9 mouse cellular contexts compared by ENCODE assay signal in genomic region chr13:112661687-112662086, GRCm38 (mm10). TPM values are rescaled to one million over a fixed set of nuclear protein-coding genes. Genes with fewer than 3 reads are reported as not detected.
DNase-seq lines count a peak whose midpoint lies in the region; ATAC-seq and TF ChIP-seq lines count a peak whose summit lies in the region.
"Had no signal": no experiment of that assay in that cellular context is flagged by ENCODE, and none has a peak within 500 bp of the region (broad histone marks: within the 10 kb centered on the region; RNA-seq: fewer than 3 reads in every experiment).

No protein-coding gene starts in this region.

- H3K27ac ChIP-seq in hindbrain, embryonic 10.5 days = no peak overlapping the region
- H3K27ac ChIP-seq in hindbrain, embryonic 11.5 days (ENCODE audit: low read depth, low read length) = no peak overlapping the region
- no peak overlapping the region for H3K27ac ChIP-seq in ES-E14 (ENCODE audit: insufficient read depth, low read depth, low read length, poor library complexity, severe bottlenecking)
- H3K27ac ChIP-seq in forebrain, postnatal 0 days (ENCODE audit: low read depth, low read length) = no peak overlapping the region
- no peak overlapping the region for H3K27ac ChIP-seq in midbrain, embryonic 10.5 days (replicated peaks)

- WGBS in hindbrain, embryonic 10.5 days = 77% methylated on average over 2 of the region's 2 CpGs
- 77% methylated on average over 2 of the region's 2 CpGs for WGBS in hindbrain, embryonic 11.5 days
- 70% methylated on average over 2 of the region's 2 CpGs for WGBS in forebrain, postnatal 0 days
- WGBS in midbrain, embryonic 10.5 days = 75% methylated on average over 2 of the region's 2 CpGs

- peaks cover 14% of the 10 kb centered on the region for H3K4me1 ChIP-seq in hindbrain, embryonic 10.5 days (replicated peaks)
- 0 out of 2 replicates have a peak, but pooled peaks cover 2% of the 10 kb centered on the region for H3K4me1 ChIP-seq in hindbrain, embryonic 11.5 days (replicated peaks; ENCODE audit: control insufficient read depth, insufficient read depth, low read length)
- H3K4me1 ChIP-seq in ES-E14 (ENCODE audit: control insufficient read depth in 2 of 2, insufficient read depth in 2 of 2, low read length in 2 of 2, poor library complexity in 1 of 2) = peaks cover 0 to 4% of the 10 kb centered on the region in 2 experiments; a peak in 1 of 4 replicates
- peaks cover 5% of the 10 kb centered on the region for H3K4me1 ChIP-seq in forebrain, postnatal 0 days (ENCODE audit: insufficient read depth)
- H3K4me1 ChIP-seq in midbrain, embryonic 10.5 days = peaks cover 14% of the 10 kb centered on the region

- no peak overlapping the region for H3K4me2 ChIP-seq in hindbrain, embryonic 11.5 days (replicated peaks; ENCODE audit: low read depth, low read length)
- H3K4me2 ChIP-seq in forebrain, postnatal 0 days (ENCODE audit: low read depth) = peak overlapping the region; percentile 67

- no peaks in the 10 kb centered on the region for H3K36me3 ChIP-seq in hindbrain, embryonic 10.5 days
- H3K36me3 ChIP-seq in hindbrain, embryonic 11.5 days (ENCODE audit: control insufficient read depth, insufficient read depth, low read length) = no peaks in the 10 kb centered on the region
- H3K36me3 ChIP-seq in ES-E14 (ENCODE audit: control insufficient read depth, insufficient read depth, low read length, poor library complexity, severe bottlenecking) = no peaks in the 10 kb centered on the region
- H3K36me3 ChIP-seq in forebrain, postnatal 0 days (ENCODE audit: insufficient read depth) = no peaks in the 10 kb centered on the region
- no peaks in the 10 kb centered on the region for H3K36me3 ChIP-seq in midbrain, embryonic 10.5 days

- no peak overlapping the region for H3K9ac ChIP-seq in hindbrain, embryonic 11.5 days (ENCODE audit: low read depth, low read length)
- H3K9ac ChIP-seq in ES-E14 (ENCODE audit: insufficient read depth, low read depth, low read length, poor library complexity, severe bottlenecking) = no peak overlapping the region
- H3K9ac ChIP-seq in forebrain, postnatal 0 days = no peak overlapping the region

- no peaks in the 10 kb centered on the region for H3K9me3 ChIP-seq in hindbrain, embryonic 10.5 days
- H3K9me3 ChIP-seq in hindbrain, embryonic 11.5 days (ENCODE audit: control insufficient read depth, low read length) = no peaks in the 10 kb centered on the region
- no peaks in the 10 kb centered on the region for H3K9me3 ChIP-seq in ES-E14 (ENCODE audit: control insufficient read depth, insufficient read depth, low read depth, low read length)
- H3K9me3 ChIP-seq in forebrain, postnatal 0 days (ENCODE audit: low read length) = no peaks in the 10 kb centered on the region
- H3K9me3 ChIP-seq in midbrain, embryonic 10.5 days (replicated peaks) = no peaks in the 10 kb centered on the region

- H3K4me3 ChIP-seq in hindbrain, embryonic 10.5 days = peak overlapping the region; percentile 85; the same call in 1 of the 2 replicates
- no peak overlapping the region for H3K4me3 ChIP-seq in hindbrain, embryonic 11.5 days (ENCODE audit: low read depth, low read length)
- no peak overlapping the region for H3K4me3 ChIP-seq in ES-E14 (ENCODE audit: insufficient read depth in 1 of 2, low read depth in 1 of 2, low read length in 2 of 2, poor library complexity in 1 of 2, severe bottlenecking in 1 of 2)
- peak overlapping the region; percentile 86; the same call in 1 of the 2 replicates for H3K4me3 ChIP-seq in forebrain, postnatal 0 days (ENCODE audit: low read depth, low read length)
- H3K4me3 ChIP-seq in midbrain, embryonic 10.5 days = peak overlapping the region; percentile 80

- H3K27me3 ChIP-seq in hindbrain, embryonic 10.5 days (ENCODE audit: insufficient read depth, poor library complexity, severe bottlenecking) = no peaks in the 10 kb centered on the region
- no peaks in the 10 kb centered on the region for H3K27me3 ChIP-seq in hindbrain, embryonic 11.5 days (ENCODE audit: control insufficient read depth, insufficient read depth, low read length)
- no peaks in the 10 kb centered on the region for H3K27me3 ChIP-seq in forebrain, postnatal 0 days (ENCODE audit: insufficient read depth, low read length)
- H3K27me3 ChIP-seq in midbrain, embryonic 10.5 days (ENCODE audit: low read depth, poor library complexity, severe bottlenecking) = no peaks in the 10 kb centered on the region

- in situ Hi-C loops in ES-E14 (cut with MboI; ENCODE audit: low sequenced_read_pairs in 2 of 2, unreplicated experiment in 2 of 2) = no loop called here

- DNase-seq in hindbrain, embryonic 10.5 days (ENCODE audit: low spot score) = no peak
- DNase-seq in hindbrain, embryonic 11.5 days (ENCODE audit: low spot score) = no peak
- DNase-seq in ES-E14 (ENCODE audit: low read depth, low spot score) = no peak
- no peak for DNase-seq in forebrain, postnatal 0 days
- no peak for DNase-seq in midbrain, embryonic 10.5 days (ENCODE audit: low spot score)
- no peak for DNase-seq in T-cell, adult 2 months (ENCODE audit: low spot score)
- DNase-seq in adrenal gland, postnatal 25 days = no peak
- DNase-seq: thymus, postnatal 25 days had no signal

- TF ChIP-seq CTCF in forebrain, postnatal 0 days (IDR thresholded peaks at IDR 0.05; ENCODE audit: low read depth) = no peak

- ATAC-seq in hindbrain, embryonic 11.5 days (ENCODE audit: low FRiP score) = no peak
- ATAC-seq in forebrain, postnatal 0 days = no peak
- no peak for ATAC-seq in erythroid progenitor cell, adult 5-6 weeks (replicated peaks; ENCODE audit: low FRiP score, poor library complexity, severe bottlenecking)

TF ChIP-seq in ES-E14, 5 proteins besides CTCF, POLR2A, EP300 and RAD21:
- TF ChIP-seq HCFC1 (IDR thresholded peaks at IDR 0.05; ENCODE audit: borderline replicate concordance, insufficient read depth, low read length) = no peak
- TF ChIP-seq MAFK (IDR thresholded peaks at IDR 0.05; ENCODE audit: insufficient read depth, low read depth, low read length) = peak; percentile 65

RNA-seq across cellular contexts. Expression of gene Slc38a9, which starts 1.1 kb away (rescaled TPM):
- 13.6 and 18.7 TPM in 2 replicates for polyA plus RNA-seq in hindbrain, embryonic 10.5 days (2016; fragmentation: Nextera tagmentation; extraction: Ambion mirVana)
- polyA plus RNA-seq in hindbrain, embryonic 11.5 days (2014; fragmentation: Nextera tagmentation; extraction: Ambion mirVana) = 18.9 and 25.2 TPM in 2 replicates
- total RNA-seq in ES-E14 (2012; rRNA removed) = 13.1 and 21.8 TPM in 2 replicates
- 10.0 and 14.6 TPM in 2 replicates for total RNA-seq in forebrain, postnatal 0 days (2014; rRNA removed)
- polyA plus RNA-seq in forebrain, postnatal 0 days (2015; fragmentation: Nextera tagmentation; extraction: Ambion mirVana) = 4.9 and 8.7 TPM in 2 replicates
- 15.5 and 19.7 TPM in 2 replicates for polyA plus RNA-seq in midbrain, embryonic 10.5 days (2016; fragmentation: Nextera tagmentation; extraction: Ambion mirVana)
- 32.7 and 42.6 TPM in 2 replicates for total RNA-seq in adrenal gland, postnatal 25 days (2021)
- 67.8 and 126 TPM in 2 replicates for total RNA-seq in erythroid progenitor cell, adult 5-6 weeks (2015; ENCODE audit: low replicate concordance)
- total RNA-seq in erythroid progenitor cell, adult 5-6 weeks (2017; ENCODE audit: low replicate concordance) = 87.1 and 130 TPM in 2 replicates

RNA-seq across cellular contexts. Expression of gene Ddx4, which starts 9.4 kb away (rescaled TPM):
- 0.31 and 1.3 TPM in 2 replicates for polyA plus RNA-seq in hindbrain, embryonic 10.5 days (2016; fragmentation: Nextera tagmentation; extraction: Ambion mirVana)
- 0.83 and 0.88 TPM in 2 replicates for polyA plus RNA-seq in hindbrain, embryonic 11.5 days (2014; fragmentation: Nextera tagmentation; extraction: Ambion mirVana)
- total RNA-seq in ES-E14 (2012; rRNA removed) = 3.3 and 4.8 TPM in 2 replicates
- total RNA-seq in forebrain, postnatal 0 days (2014; rRNA removed) = 0.95 and 1.2 TPM in 2 replicates
- 0.23 and 0.75 TPM in 2 replicates for polyA plus RNA-seq in forebrain, postnatal 0 days (2015; fragmentation: Nextera tagmentation; extraction: Ambion mirVana)
- 0.52 and 0.56 TPM in 2 replicates for polyA plus RNA-seq in midbrain, embryonic 10.5 days (2016; fragmentation: Nextera tagmentation; extraction: Ambion mirVana)
- total RNA-seq in adrenal gland, postnatal 25 days (2021) = 1.2 and 1.5 TPM in 2 replicates
- 0.72 and 2.1 TPM in 2 replicates for total RNA-seq in erythroid progenitor cell, adult 5-6 weeks (2015; ENCODE audit: low replicate concordance)
- total RNA-seq in erythroid progenitor cell, adult 5-6 weeks (2017; ENCODE audit: low replicate concordance) = 1.9 and 2.3 TPM in 2 replicates

Comparison
In these comparisons a context has a peak if more than half of its experiments do, and no peak if none do; other contexts are left out.
1. H3K4me3 ChIP-seq: peak in hindbrain, embryonic 10.5 days (single experiment), forebrain, postnatal 0 days (single experiment) and midbrain, embryonic 10.5 days (single experiment); none in hindbrain, embryonic 11.5 days (single experiment) and ES-E14 (0 of 2).